Mouse (Mus musculus) gastrocnemius, postnatal 4 days (tissue): ENCODE measurements around the gene Tmod1. TPM values are rescaled to one million over a fixed set of nuclear protein-coding genes. Genes with fewer than 3 reads are reported as not detected.

ENCODE experiments used
- DNase-seq, 2 experiments: peaks; one replicate each; pipeline ENCODE4 v3.0.0; 2021 to 2022; ENCODE audit warnings: low spot score in 2 of 2, mixed read lengths in 2 of 2
- total RNA-seq, 2 experiments: library from RNA; stranded (reverse); gene quantifications; 2 replicates each; pipeline ENCODE4 v1.2.3; 2021

The Tmod1 gene
- total RNA-seq, 2 experiments from 2014 or later: 243 to 252 TPM

DNA sequence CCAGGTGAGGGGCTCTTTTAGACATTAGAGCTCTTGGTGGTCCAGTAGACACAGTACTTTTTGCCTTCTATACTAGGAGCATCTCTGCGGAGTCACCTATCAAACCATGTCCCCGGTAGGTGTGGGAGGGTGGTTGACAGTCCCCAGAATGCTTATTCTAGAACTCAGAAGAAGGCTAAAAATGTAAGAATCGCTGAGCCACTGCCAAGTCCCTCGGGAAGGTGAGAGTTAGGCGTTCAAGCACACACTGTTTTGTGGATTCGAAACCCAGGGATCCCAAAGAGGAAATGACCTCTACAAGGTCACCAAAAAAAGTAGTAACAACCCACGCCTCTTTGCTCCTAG lies 48.7 kb downstream of the Tmod1 start:
- DNase-seq: no peak

DNA sequence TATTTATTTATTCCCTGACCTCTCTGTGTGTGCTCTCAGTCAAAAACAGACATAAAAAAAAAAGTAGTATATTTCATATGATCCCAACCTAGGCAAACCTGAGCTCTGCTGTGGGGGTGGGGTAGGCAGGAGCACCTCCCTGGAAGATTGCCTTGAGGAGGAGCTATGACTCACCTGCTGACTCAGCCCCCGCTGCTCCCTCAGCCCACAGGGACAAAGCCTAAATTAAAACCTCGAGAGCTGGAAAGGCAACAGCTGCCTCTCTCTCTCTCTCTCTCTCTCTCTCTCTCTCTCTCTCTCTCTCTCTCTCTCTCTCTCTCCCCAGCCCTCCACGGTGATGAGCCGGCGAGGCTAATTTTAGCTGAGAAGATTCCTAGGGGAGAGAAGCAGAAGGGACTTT lies 49.1 kb downstream of the Tmod1 start:
- peak in 1 of 2 experiments; percentile 43 for DNase-seq

DNA sequence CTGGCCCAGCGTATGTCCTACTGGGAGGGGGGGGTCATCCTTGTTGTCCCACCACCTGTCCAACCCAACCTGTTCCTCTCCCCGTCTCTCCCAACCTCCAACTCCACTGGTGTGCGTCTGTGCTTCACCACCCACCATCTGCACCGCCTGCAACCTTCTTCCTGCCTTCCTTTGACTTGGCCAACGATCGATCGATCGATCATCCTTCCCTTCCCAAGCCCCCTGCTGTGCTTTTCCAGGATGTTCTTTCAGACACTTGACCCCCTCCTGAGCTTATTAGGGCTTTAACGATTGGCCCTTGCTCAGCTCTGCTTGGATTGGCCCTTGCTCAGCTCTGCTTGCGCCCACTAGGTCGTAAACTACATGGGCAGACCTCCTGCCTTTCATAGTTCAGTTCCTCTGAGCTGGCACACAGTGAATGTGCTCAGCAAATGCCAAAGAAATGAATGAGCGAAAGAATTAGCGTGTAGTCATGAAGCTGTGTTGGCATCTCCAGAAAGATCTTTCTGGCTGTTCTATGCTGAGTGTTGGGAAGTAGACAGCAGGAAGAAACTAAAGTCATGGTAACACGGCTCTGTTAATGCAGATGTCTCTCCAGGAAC lies 50.9 kb downstream of the Tmod1 start:
- no peak for DNase-seq

DNA sequence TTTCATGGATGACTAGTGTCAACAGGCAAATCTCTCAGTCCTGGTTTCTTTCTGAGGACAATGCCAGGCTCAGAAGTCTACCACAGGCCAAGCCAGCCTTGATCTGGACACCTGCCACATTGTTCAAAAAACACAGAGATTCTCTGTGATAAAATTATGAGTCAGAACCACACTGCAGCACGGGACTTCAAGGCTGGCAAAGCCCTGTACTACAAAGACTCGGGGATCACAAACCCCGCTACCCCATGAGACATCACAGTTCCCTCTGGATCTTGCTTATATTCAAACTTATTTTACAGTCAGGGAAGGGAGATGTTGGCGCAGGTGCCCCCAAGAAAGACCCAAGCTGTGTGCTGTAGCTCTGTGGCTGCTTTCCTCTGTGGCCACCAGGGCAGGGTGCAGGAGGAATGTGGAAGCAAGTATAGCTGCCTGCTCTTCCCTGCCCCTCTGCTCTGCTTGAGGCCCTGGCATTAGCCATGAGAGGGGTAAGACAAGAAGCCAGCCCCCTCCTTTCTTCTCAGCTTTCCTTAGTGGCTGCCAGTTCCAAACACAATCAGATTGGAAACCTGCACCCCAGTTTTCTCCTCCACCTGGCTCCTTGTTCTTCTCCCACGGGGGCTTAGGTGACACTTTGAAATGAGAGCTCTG lies 53.8 kb downstream of the Tmod1 start:
- DNase-seq: no peak

DNA sequence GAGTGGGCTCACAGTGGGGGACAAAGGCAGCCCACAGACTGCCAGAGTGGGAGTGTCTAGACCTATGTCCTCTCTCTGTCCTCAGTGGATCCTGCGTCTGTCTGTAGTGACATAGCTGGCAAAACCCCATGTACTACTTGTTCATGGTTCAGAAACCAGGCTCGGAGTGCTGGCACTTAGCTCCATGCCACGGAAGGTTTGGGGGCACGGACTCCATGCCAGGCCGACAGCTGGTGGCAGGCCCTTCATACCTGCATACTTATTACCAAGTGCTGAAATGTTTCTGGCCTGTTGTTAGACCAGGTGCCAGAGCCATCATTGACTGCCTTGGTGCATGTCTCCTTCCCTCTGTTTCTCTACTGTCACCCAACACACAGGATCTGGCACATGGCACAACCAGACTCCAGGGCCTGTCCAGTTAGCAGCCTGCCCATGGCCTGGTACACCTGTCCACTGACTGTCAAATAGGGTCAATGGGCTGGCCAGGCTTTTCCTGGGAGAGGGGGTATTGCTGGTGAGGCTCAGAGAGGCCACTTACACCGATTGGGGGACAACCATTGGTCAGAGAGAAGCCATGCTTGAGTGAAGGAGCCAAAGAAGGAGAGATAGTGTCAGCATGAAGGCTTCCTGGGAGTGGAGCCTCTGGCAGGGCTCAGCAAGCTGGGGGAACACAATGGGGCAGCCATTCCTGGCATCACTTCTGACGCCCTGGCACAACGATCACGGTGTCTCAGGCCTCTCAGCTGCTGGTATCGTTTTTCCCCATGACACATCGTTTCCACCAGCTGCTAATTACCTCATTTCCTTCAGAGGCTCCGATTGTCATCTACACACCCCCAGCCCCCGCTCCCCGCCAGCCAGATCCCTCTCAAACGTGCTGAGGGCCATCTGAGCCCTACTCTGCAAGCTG lies 56.4 kb downstream of the Tmod1 start:
- peak in 1 of 2 experiments; percentile 58 for DNase-seq

DNA sequence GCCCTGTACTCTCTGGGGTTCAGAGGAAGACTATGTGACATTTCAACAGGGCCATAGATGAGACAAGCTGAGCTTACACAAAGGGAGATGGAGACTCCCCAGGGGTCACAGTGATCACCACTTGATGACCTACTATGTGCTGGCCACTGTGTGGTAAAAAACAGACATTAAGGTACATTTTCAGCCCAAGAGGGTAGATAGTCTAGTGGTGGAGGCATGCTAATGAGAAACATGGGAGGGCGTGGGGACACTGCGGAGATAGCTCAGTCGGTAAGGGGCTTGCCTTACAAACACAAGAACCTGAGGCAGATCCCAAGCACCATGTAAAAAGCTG lies 57.1 kb downstream of the Tmod1 start:
- no peak for DNase-seq

DNA sequence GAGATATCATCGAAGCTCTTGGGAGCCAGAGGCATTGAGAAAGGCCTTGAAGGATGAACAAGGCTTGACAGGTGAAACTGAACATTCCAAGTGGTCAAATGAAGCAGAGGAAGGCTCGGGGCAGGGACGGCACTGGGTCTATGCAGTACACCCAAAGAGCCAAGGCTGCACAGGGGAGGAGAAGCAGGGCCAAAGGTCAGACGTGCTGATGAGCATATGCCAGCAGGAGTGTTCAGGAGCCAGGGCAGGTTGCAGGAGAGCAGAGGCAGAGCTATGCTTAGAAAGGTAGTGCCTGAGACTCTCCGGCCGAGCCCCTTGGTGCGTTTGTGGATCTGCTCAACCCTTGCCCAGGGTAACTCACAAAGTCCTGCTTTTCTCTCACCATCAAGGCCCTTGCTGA lies 57.8 kb downstream of the Tmod1 start:
- no peak for DNase-seq

DNA sequence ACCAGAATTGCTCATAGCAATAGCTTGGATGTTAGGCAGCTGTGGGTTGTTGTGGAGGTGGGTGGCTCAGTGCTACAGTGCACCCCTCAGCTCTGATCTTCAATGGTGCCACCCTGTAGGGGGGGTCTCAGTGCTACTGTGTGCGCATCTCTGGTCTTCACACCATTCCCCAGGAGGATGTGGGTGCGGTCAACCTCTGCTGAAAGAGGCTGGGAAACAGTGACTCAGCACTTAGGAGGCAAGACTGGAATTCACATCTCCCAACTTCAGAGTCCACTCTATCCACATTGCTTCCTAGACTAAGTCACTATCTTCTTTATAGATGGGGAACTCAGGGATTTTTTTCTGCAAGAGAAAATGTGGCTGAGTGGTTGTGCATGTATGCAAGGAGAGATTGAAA lies 58.9 kb downstream of the Tmod1 start:
- no peak for DNase-seq

DNA sequence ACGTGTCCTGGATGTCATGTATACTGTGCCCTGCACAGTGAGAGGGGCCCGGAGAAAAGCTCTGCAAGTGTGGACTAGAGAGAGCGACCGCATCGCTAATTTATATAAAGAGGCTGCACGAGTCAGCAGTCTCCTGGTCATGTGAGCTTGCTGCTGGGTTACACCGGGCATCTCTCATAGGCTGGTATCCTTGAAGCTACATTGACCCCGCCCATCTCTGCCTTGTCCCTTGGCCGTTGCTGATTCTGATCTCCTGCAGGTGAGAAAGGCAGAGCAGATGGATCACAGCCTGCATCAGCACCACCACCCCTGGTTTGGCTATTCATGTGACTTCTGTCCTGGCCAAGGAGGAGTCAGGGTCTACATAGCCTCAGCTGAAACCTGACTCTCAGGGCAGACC lies 60.4 kb downstream of the Tmod1 start:
- DNase-seq: no peak

DNA sequence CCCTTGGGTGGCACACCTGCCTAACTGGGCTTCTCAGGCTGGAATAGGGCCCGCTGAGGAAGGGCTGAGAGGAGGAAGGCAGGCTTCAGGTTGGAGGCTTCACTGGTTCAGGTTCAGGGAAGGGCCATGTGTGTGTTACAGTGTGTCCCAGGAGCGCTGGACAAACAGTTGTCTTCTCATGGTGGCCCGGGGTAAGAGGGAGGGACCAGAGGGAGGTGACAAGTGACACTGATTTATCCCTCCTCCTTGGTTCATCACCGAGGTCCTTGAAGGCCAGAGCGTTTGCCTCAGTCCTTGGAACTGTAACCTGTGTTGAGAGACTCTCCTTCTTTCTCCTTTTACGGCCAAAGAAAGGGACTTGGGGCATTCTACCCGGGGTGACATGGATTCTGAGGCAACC lies 61.8 kb downstream of the Tmod1 start:
- DNase-seq: no peak

DNA sequence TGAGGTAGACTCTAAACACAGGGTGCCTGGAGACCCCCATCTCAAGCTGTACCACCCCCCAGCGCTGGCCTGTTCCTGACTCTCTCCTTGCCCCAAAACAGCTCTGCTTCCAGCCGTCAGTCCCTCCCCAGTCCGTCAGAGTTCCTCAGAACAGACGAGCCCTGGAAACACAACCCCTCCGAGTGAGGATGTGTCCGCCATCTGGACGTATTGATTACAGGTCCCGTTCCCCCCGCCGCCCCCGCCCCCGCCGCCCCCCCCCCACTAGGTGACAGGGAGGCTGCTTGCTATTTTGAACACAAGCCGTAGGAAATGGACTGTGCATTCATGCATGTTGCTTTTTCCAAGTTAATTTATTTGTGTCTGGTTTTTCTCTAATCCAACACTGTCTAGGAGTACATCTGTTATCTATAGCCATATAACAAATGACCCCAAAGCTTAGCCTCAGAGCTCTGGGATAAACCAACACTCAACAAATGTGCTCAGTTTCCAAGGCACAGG lies 62.5 kb downstream of the Tmod1 start:
- no peak for DNase-seq

DNA sequence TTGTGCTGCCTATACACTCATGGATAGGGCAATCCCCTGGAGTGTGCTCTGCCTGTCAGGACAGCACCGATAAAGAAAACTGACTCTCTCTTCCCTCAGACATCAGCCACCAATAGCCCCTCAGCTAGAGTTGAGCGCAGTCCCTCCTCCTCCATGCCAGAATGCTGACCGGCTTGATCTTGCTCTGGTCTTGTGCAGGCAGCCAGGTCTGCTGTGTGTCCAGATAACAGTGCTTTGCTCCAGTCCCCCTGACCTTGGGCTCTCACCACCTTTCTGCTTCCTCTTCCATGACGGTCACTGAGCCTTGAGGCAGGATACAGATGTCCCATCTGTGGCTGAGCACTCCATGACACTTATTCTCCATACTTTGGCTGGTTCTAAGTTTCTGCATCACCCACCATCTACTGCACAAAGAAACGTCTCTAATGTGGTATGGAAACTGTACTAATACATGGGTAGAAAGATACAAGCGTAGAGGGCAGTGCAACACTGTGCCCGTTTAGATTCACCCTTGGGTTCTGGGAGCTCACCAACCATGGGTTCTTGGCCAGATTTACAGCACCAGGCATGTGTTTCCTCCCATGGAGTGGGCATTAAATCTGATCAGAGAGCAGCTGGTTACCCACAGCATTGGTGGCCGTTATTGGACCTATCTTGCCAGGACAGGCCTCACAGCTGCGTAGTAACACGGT lies 63.5 kb downstream of the Tmod1 start:
- DNase-seq: no peak

DNA sequence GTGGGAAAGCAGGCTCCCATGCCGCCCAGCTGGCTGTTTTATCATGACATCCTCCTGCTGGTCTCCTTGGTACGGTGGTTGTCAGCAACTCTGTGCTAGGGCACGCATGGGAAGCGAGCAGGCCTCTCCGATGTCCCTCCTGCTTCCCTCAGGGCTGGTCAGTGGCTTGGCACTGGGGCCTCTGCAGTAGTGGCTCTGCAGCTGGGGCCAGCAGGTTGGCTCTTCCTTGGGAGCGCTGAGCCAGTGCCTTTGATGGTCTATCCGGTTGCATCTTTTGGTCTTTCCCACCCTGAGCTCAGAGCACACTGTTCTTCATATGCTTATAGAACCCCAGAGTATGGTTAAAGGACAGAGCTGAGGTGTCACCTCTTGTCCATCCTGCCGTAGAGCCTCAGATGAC lies 71.3 kb downstream of the Tmod1 start:
- DNase-seq: no peak

DNA sequence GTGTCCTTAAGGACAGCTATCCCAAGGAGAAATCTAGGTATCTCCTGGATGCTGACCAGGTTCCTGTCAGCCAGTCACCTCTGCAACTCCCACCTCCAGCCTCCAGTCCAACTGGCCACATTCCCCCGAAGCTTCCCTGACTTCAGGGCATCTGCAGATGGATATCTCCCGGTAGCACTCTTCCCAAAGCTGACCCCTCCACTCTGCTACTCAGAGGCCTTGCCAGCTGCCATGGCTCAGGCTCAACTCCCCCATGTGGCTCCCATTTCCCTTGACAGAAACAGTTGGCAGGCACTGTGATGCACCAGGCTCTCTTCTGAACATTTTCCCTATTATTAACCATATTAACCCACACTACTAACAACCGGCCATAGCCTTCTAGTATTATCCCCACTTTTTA lies 72.6 kb downstream of the Tmod1 start:
- DNase-seq: no peak

DNA sequence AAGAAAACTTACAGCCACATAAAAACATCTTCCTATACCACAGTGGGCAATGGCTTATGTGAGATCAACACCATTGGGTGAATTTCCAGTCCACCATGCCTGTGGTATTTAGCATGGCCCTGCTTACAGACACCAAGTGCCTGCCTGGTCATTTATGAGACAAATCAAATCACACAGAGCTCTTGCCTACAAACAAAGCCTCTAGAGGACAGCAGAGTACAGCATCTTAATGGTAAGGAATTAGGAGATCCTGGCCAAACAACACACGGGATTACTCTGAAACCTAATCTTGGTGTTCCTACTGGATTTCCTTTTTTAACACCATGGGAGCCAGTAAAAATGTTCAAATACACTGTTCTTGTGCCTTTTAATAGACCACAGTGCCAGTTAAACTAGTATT lies 76.6 kb downstream of the Tmod1 start:
- DNase-seq: no peak

DNA sequence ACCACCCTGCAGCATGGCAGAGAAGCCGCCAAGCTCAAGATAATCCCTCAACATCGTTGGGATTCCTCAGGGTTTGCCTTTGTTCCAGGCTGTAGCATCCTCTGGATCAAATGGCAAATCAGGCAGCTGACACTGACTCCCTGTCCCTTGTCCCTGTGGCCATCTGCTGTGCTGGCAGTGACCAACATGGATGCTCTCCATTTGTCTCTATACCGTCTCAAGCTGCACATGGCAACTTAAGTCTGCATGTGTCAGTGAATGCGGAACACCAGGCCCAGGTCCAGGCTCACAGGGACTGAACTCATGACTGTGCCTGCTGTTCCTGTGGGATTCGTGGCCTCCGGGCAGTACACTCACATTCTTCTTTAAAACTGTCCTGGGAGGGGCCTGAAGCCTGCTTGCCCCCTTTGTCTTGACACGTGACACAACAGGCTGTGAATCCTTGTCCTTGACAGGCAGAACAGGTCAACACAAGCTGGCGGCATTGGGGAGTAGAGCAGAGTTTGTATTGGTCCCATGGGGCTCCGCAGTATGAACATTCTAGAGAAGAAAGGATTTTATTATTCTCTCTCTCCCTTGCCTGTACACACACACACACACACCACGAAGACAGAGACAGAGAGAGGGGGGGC lies 77.9 kb downstream of the Tmod1 start:
- DNase-seq: peak in 1 of 2 experiments; percentile 39

DNA sequence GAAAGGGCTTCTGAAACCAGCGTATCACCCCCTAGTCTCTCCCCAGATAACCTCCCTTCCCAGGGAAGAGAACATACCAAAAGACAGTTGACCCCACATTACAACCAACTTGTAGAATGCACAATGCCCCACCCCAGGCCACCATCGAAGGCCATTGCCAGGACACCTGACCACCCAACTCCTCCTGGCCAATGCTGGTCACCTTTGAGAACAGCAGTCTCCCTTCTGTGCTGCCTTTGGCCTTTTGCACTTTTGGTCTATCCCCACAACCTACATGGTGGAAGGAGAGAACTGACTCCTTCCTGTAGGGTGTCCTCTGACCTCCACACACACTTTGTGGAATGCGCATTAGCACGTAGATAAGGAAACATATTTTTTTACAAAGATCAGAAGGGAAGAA lies 78.8 kb downstream of the Tmod1 start:
- DNase-seq: no peak

DNA sequence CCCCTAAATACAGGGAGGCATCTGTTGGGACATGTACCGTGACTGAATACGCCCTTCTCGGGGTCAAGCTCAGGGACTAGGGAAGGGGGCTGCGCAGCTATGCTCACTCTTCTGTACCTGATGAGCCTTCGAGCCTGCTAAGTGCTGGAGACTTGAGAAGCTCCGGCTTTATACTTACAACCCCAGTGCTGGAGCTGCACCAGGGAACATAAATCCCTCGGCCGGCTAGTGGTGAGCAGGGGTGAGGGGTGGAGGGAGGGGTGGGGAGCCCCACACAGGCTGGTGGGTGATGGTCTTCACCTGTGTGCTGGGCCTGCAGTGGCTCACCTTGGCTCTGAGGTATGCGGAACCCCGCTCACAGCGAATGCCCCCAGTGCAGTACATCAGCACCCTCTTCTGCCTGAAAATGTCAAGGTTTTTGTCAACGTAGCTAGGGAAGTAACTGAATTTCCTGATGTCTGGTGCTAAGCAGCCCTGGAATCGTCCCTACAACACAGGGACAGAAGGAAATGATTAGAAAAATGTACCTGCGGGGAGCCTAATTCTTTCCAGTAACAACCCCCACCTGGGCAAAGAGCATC lies 80.9 kb downstream of the Tmod1 start:
- DNase-seq: no peak

DNA sequence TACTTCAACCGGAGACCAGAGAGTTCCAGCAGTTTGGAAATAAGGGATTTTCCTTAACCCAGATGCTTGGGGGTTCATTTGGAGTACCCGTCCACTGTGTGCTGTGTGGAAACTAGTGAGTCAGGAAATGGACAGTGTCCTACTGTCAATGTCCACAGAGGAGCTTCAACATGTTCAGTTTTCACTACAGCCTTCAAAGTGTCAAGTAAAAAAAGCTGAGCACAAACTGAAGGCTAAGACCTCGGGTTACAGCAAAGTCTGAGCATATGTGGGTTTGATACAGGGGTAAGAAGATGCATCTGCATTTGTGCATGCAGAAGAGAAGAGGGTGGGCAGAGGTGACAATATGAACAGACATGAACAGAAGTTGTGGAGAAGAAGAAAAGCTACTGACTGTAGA lies 82.0 kb downstream of the Tmod1 start:
- no peak for DNase-seq

DNA sequence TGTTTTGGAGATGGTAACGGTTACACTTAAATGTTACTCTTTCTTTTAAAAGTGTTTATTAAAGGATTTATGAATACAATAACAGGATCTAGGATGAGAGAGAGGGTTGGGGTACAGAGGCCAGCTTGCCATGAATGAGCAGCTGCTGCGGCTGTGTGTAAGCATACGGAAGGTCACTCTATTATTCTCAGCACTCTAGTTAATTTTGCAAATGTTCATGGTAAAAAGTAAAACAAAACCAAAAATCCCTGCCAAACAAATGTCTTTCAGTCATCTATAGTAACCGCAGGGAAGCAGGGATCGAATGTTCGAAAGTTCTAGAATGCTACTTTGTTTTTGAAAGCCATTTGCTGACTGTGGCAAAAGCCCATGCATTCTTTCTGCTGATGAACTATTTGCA lies 84.6 kb downstream of the Tmod1 start:
- DNase-seq: no peak

DNA sequence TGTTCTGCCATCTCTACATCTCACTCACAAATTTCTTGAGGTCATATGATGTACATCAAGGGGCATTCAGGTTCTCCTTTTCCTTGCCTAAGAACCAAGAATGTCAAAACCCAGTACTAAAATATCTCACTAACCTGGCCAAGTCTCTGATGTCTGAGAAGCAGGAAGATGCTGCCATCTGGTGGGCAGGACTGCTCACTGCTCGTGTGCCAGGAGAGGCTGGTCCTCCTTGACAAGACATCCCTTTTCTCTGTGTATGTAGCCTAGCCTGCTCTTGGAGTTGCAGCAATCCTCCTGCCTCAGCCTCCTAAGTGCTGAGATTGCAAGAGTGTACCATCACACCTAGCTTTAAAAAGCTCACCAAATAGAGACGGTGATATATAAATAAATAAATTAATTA lies 87.8 kb downstream of the Tmod1 start:
- DNase-seq: peak in 1 of 2 experiments; percentile 57
